Mouse (Mus musculus) embryonic fibroblast, embryonic 13.5 days (primary cell): ENCODE results near the gene Rab11fip3. TPM values are rescaled to one million over a fixed set of nuclear protein-coding genes. Genes with fewer than 3 reads are reported as not detected.

ENCODE experiments used
- H3K27ac ChIP-seq: 2 replicates; pipeline ENCODE4 v1.5.1; 2012; ENCODE audit warnings: low read length, control low read depth, inconsistent platforms; ENCODE audit not compliant: insufficient read depth
- H3K4me1 ChIP-seq: 2 replicates; pipeline ENCODE4 v1.6.1; 2011; ENCODE audit warnings: low read length; ENCODE audit not compliant: control insufficient read depth, insufficient read depth
- H3K4me3 ChIP-seq: 2 replicates; pipeline ENCODE4 v1.5.1; 2011; ENCODE audit warnings: mild to moderate bottlenecking, control low read depth, low read length; ENCODE audit not compliant: insufficient read depth
- CTCF ChIP-seq: IDR thresholded peaks from 2 replicates; pipeline ENCODE4 v1.5.1; 2011; ENCODE audit warnings: mild to moderate bottlenecking, control low read depth, low read length, moderate library complexity, borderline replicate concordance; ENCODE audit not compliant: insufficient read depth
- POLR2A ChIP-seq: IDR thresholded peaks from 2 replicates; pipeline ENCODE4 v1.6.1; 2011; ENCODE audit warnings: low read depth, mild to moderate bottlenecking, control low read depth, low read length, moderate library complexity
- polyA plus RNA-seq: library from polyadenylated mRNA; stranded (reverse); fragments of >200 nt; gene quantifications from 2 replicates; pipeline ENCODE4 v1.2.4, GENCODE M21; 2011; ENCODE audit warnings: low read depth; ENCODE audit not compliant: missing spikeins, insufficient read length

Rab11fip3 gene
- polyA plus RNA-seq, 1 experiment: 22.6 TPM

- TF ChIP-seq POLR2A: no peak
- no peak for TF ChIP-seq CTCF
- H3K27ac ChIP-seq: no peak overlapping the region
- H3K4me3 ChIP-seq: no peak overlapping the region
- peaks cover 5% of the 10 kb centered on the region; the same call in 1 of the 2 replicates for H3K4me1 ChIP-seq
Measured at GRCm38 (mm10) chr17:25943221-25943620, 126.1 kb downstream of the Rab11fip3 start.

GRCm38 (mm10) chr17:25942597-25943151 is 126.7 kb downstream of the Rab11fip3 start:
- H3K4me3 ChIP-seq: no peak overlapping the region
- TF ChIP-seq POLR2A (no peak), CTCF (no peak)
- H3K27ac ChIP-seq: no peak overlapping the region
- H3K4me1 ChIP-seq: peaks cover 5% of the 10 kb centered on the region; the same call in 1 of the 2 replicates

- Histone ChIP-seq H3K4me1 (peaks cover 5% of the 10 kb centered on the region; the same call in 1 of the 2 replicates), H3K27ac (peak overlapping the region; percentile 66), H3K4me3 (peak overlapping the region; percentile 81)
- TF ChIP-seq POLR2A (peak; percentile 70), CTCF (no peak)
Measured at GRCm38 (mm10) chr17:25941511-25942241, 127.7 kb downstream of the Rab11fip3 start.

Other genes starting within 250 kb of the Rab11fip3 start
- 13.0 and 14.5 TPM in 2 replicates for gene Wdr24, start 245.9 kb downstream of the Rab11fip3 start, polyA plus RNA-seq
- gene Jmjd8, start 240.7 kb downstream of the Rab11fip3 start, polyA plus RNA-seq: 24.4 and 27.9 TPM in 2 replicates
- gene Stub1, start 236.2 kb downstream of the Rab11fip3 start, polyA plus RNA-seq: 115 and 118 TPM in 2 replicates
- gene Rhbdl1, start 232.3 kb downstream of the Rab11fip3 start, polyA plus RNA-seq: 1.8 and 2.1 TPM in 2 replicates
- 0.63 TPM in 1 of 2 replicates, not detected in the other for gene Gm20683, start 227.8 kb downstream of the Rab11fip3 start, polyA plus RNA-seq
- gene Rhot2, start 224.7 kb downstream of the Rab11fip3 start, polyA plus RNA-seq: 21.0 and 29.7 TPM in 2 replicates
- gene Wdr90, start 208.1 kb downstream of the Rab11fip3 start, polyA plus RNA-seq: 5.9 and 11.4 TPM in 2 replicates
- gene Mcrip2, start 200.8 kb downstream of the Rab11fip3 start, polyA plus RNA-seq: 7.1 and 9.8 TPM in 2 replicates
- gene Mettl26, start 194.5 kb downstream of the Rab11fip3 start, polyA plus RNA-seq: 14.4 and 19.7 TPM in 2 replicates
- 0.38 and 0.83 TPM in 2 replicates for gene Wfikkn1, start 188.7 kb downstream of the Rab11fip3 start, polyA plus RNA-seq
- gene Rab40c, start 149.8 kb downstream of the Rab11fip3 start, polyA plus RNA-seq: 21.5 and 23.9 TPM in 2 replicates
- 47.8 and 48.0 TPM in 2 replicates for gene Pigq, start 124.6 kb downstream of the Rab11fip3 start, polyA plus RNA-seq
- gene Nhlrc4, start 124.6 kb downstream of the Rab11fip3 start, polyA plus RNA-seq: not detected in 2 replicates
- gene A930017K11Rik, start 117.0 kb downstream of the Rab11fip3 start, polyA plus RNA-seq: not detected in 2 replicates
- 10.1 and 10.9 TPM in 2 replicates for gene Capn15, start 83.8 kb downstream of the Rab11fip3 start, polyA plus RNA-seq
- gene Decr2, start 20.8 kb upstream of the Rab11fip3 start, polyA plus RNA-seq: 28.2 and 30.9 TPM in 2 replicates
- 47.9 and 50.4 TPM in 2 replicates for gene Nme4, start 26.0 kb upstream of the Rab11fip3 start, polyA plus RNA-seq
- 0.48 and 1.0 TPM in 2 replicates for gene Tmem8, start 43.7 kb upstream of the Rab11fip3 start, polyA plus RNA-seq
- gene Mrpl28, start 53.9 kb upstream of the Rab11fip3 start, polyA plus RNA-seq: 38.7 and 41.0 TPM in 2 replicates
- 34.4 and 50.5 TPM in 2 replicates for gene Axin1, start 69.1 kb upstream of the Rab11fip3 start, polyA plus RNA-seq
- gene Pdia2, start 129.5 kb upstream of the Rab11fip3 start, polyA plus RNA-seq: not detected in 2 replicates
- 2.2 and 2.8 TPM in 2 replicates for gene Rgs11, start 133.4 kb upstream of the Rab11fip3 start, polyA plus RNA-seq
- gene Arhgdig, start 138.2 kb upstream of the Rab11fip3 start, polyA plus RNA-seq: 5.8 and 9.3 TPM in 2 replicates
- gene Fam234a, start 174.7 kb upstream of the Rab11fip3 start, polyA plus RNA-seq: 47.2 and 57.3 TPM in 2 replicates
- gene Luc7l, start 183.3 kb upstream of the Rab11fip3 start, polyA plus RNA-seq: 44.1 and 45.0 TPM in 2 replicates